Mouse (Mus musculus): Measurements from ENCODE around the gene Herc3. TPM values are rescaled to one million over a fixed set of nuclear protein-coding genes. Genes with fewer than 3 reads are reported as not detected.
"Not testable (repeated sequence)": the region's sequence is repeated elsewhere in the genome, so short reads cannot be mapped to it uniquely, and the experiment has no call there.

Herc3 gene
- polyA plus RNA-seq, 1 experiment from 2014 or later = 58.2 TPM

DNA sequence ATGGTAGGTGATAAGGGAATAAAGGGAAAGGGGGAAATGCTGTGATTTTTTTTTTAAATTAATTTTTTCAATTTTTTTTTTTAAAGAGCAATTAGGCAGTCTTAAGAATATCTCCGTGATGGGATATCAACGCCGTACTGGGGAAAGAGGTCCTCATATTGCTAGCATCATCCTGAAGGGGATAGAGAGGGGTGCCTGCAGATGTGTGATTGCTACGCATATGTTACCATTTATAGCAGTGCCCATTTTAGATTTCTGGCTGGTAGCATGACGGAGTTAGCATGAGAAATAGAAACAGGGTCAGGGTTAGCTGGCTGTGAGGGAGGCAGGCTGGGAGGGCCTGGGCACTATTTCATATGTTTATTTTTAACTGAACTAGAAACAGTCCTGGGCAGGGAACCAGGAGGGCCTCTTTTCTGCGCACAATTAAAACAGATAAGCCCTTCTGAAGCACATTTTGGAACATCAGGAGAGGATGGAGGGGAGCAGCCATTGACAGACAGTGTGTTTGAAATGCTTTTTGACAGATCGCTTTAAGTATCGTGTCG lies 31.3 kb downstream of the Herc3 start:
- Histone ChIP-seq H3K9ac (ENCODE audit: low read length) (0 out of 2 replicates have a peak overlapping the region, but pooled peaks have one; percentile 51), H3K36me3 (ENCODE audit: control insufficient read depth, insufficient read depth, low read length) (peaks cover 24% of the 10 kb centered on the region), H3K4me2 (ENCODE audit: low read length) (peak overlapping the region; percentile 36), H3K4me3 (ENCODE audit: control insufficient read depth in 1 of 2, insufficient read depth in 1 of 2, low read depth in 1 of 2, low read length in 2 of 2) (peak overlapping the region; percentile 19; a peak in 3 of 4 replicates), H3K9me3 (ENCODE audit: control insufficient read depth, low read length) (no peaks in the 10 kb centered on the region), H3K4me1 (ENCODE audit: control insufficient read depth in 2 of 2, insufficient read depth in 2 of 2, low read length in 2 of 2) (peaks cover 3 to 8% of the 10 kb centered on the region in 2 experiments; a peak in 3 of 4 replicates), H3K27ac (replicated peaks in 1 of 2; ENCODE audit: control insufficient read depth in 1 of 2, insufficient read depth in 1 of 2, low read depth in 2 of 2, low read length in 2 of 2) (peak overlapping the region; percentile 76 to 86), H3K27me3 (ENCODE audit: control insufficient read depth, insufficient read depth, low read length) (no peaks in the 10 kb centered on the region)
- WGBS = 33% methylated on average over 9 of the region's 9 CpGs
- ATAC-seq (ENCODE audit: insufficient number of reproducible peaks, insufficient read depth, low FRiP score, low read depth) = peak; percentile 87

DNA sequence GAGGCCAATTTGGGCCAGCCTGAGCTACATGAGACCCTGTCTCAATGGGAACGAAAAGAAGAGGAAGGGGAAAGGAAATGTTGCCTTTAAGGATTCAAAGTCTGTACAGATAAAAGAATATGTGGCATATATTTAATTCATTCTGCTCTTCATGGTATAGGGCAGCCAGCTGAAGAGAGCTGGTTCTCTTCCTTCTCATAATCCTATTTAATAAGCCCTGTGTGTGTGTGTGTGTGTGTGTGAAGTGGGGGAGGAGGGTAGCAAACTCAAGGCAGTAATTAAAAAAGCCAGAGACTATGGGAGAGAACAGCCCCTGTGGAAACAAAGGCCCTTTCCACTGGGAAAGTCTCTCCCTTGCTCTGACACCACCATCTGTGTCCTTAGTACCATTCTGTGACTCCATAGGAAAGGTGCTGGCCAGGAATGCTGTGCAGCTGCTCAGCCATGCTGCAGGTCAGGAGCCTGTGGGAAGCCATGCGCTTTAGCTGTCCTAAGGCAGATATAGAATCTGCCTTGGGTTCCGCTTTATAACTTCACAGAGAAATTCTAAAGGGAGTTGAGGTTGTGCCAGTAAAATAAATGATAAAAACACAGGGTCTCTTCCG lies 32.5 kb downstream of the Herc3 start:
- Histone ChIP-seq H3K36me3 (ENCODE audit: control insufficient read depth, insufficient read depth, low read length) (peaks cover 19% of the 10 kb centered on the region), H3K27ac (replicated peaks in 1 of 2; ENCODE audit: control insufficient read depth in 1 of 2, insufficient read depth in 1 of 2, low read depth in 2 of 2, low read length in 2 of 2) (peak overlapping the region; percentile 51 to 75), H3K4me2 (ENCODE audit: low read length) (peak overlapping the region; percentile 60), H3K9me3 (ENCODE audit: control insufficient read depth, low read length) (no peaks in the 10 kb centered on the region), H3K4me1 (ENCODE audit: control insufficient read depth in 2 of 2, insufficient read depth in 2 of 2, low read length in 2 of 2) (peaks cover 8 to 19% of the 10 kb centered on the region in 2 experiments), H3K4me3 (ENCODE audit: control insufficient read depth in 1 of 2, insufficient read depth in 1 of 2, low read depth in 1 of 2, low read length in 2 of 2) (peak overlapping the region; percentile 12 to 30; a peak in 3 of 4 replicates), H3K27me3 (ENCODE audit: control insufficient read depth, insufficient read depth, low read length) (no peaks in the 10 kb centered on the region), H3K9ac (ENCODE audit: low read length) (peak overlapping the region; percentile 45)
- WGBS = 85% methylated on average over 4 of the region's 4 CpGs
- no peak for ATAC-seq (ENCODE audit: insufficient number of reproducible peaks, insufficient read depth, low FRiP score, low read depth)

DNA sequence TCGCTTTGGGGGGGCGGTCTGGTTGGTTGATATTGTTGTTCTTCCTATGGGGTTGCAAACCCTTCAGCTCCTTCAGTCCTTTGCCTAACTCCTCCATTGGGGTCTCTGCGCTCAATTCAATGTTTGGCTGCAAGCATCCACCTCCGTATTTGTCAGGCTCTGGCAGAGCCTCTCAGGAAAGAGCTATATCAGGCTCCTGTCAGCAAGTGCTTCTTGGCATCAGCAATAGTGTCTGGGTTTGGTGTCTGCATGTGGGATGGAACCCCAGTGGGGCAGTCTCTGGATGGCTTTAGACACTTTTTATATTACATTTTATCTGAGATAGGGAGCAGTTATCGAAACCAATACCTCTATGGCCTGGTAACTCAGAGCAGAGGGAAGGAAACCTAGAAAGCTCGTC lies 36.6 kb downstream of the Herc3 start:
- H3K9me3 ChIP-seq (ENCODE audit: control insufficient read depth, low read length) = not testable (repeated sequence)
- 51% methylated on average over 6 of the region's 6 CpGs for whole genome bisulfite sequencing
- peak overlapping the region in 1 of 2 experiments; percentile 2; a peak in 1 of 4 replicates for H3K27ac ChIP-seq (replicated peaks in 1 of 2; ENCODE audit: control insufficient read depth in 1 of 2, insufficient read depth in 1 of 2, low read depth in 2 of 2, low read length in 2 of 2)

DNA sequence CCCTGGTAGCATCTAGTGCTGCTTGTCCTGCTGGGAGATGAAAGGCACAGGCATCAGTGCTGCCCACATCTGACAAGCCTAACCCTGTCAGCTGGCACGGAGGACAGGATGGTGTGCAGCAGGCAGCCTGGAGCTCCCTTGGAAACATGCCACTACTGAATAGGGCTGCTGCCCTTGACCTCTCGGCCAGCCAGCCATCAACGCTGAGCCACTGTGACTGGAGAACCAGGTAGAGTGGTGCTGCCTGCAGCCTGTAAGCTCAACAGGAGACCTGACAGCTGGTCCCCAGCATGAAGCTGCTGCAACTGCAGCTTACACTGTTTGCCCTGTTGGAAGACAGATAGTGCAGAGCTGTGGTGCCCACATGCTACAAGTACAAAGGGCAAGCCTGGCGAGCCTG lies 48.3 kb downstream of the Herc3 start:
- H3K4me2 ChIP-seq (ENCODE audit: low read length) = no peak overlapping the region
- no peaks in the 10 kb centered on the region for H3K9me3 ChIP-seq (ENCODE audit: control insufficient read depth, low read length)
- no peak overlapping the region for H3K4me3 ChIP-seq (ENCODE audit: control insufficient read depth in 1 of 2, insufficient read depth in 1 of 2, low read depth in 1 of 2, low read length in 2 of 2)
- H3K36me3 ChIP-seq (ENCODE audit: control insufficient read depth, insufficient read depth, low read length) = peaks cover 79% of the 10 kb centered on the region
- ATAC-seq (ENCODE audit: insufficient number of reproducible peaks, insufficient read depth, low FRiP score, low read depth) = peak; percentile 39; the same call in 1 of the 2 replicates
- 45% methylated on average over 4 of the region's 4 CpGs for WGBS
- no peaks in the 10 kb centered on the region for H3K27me3 ChIP-seq (ENCODE audit: control insufficient read depth, insufficient read depth, low read length)
- no peak overlapping the region for H3K9ac ChIP-seq (ENCODE audit: low read length)
- peaks cover 0 to 4% of the 10 kb centered on the region in 2 experiments; a peak in 1 of 4 replicates for H3K4me1 ChIP-seq (ENCODE audit: control insufficient read depth in 2 of 2, insufficient read depth in 2 of 2, low read length in 2 of 2)
- H3K27ac ChIP-seq (replicated peaks in 1 of 2; ENCODE audit: control insufficient read depth in 1 of 2, insufficient read depth in 1 of 2, low read depth in 2 of 2, low read length in 2 of 2) = no peak overlapping the region

More for the DNA sequence above, 36.6 kb downstream of the Herc3 start:
- not testable (repeated sequence) for ATAC-seq (ENCODE audit: insufficient number of reproducible peaks, insufficient read depth, low FRiP score, low read depth); H3K4me2 ChIP-seq (ENCODE audit: low read length); H3K9ac ChIP-seq (ENCODE audit: low read length); H3K27me3 ChIP-seq (ENCODE audit: control insufficient read depth, insufficient read depth, low read length); H3K4me3 ChIP-seq (ENCODE audit: control insufficient read depth in 1 of 2, insufficient read depth in 1 of 2, low read depth in 1 of 2, low read length in 2 of 2)
- Histone ChIP-seq H3K36me3 (ENCODE audit: control insufficient read depth, insufficient read depth, low read length) (peaks cover 15% of the 10 kb centered on the region; the same call in 1 of the 2 replicates), H3K4me1 (ENCODE audit: control insufficient read depth in 2 of 2, insufficient read depth in 2 of 2, low read length in 2 of 2) (peaks cover 8 to 14% of the 10 kb centered on the region in 2 experiments)

DNA sequence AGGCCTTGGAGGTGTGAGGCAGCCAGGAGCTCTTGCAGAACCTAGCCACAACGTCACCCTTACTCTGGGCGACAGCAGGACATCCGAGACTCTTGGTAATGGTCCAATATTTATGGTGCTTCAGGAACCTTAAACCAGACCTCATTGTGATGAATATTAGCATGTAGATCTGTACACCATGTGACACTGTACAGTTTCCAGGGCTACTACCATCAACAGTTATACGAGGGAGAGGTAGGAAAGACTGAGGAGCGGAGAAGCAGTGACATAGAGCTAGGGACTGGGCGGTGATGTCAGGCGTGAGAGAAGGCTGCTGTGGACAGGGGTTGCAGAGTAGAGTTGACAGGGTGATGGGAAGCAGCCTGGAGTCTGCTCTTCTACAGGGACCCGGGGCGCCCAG lies 48.7 kb downstream of the Herc3 start:
- Histone ChIP-seq H3K9ac (ENCODE audit: low read length) (no peak overlapping the region), H3K27ac (replicated peaks in 1 of 2; ENCODE audit: control insufficient read depth in 1 of 2, insufficient read depth in 1 of 2, low read depth in 2 of 2, low read length in 2 of 2) (no peak overlapping the region), H3K4me3 (ENCODE audit: control insufficient read depth in 1 of 2, insufficient read depth in 1 of 2, low read depth in 1 of 2, low read length in 2 of 2) (no peak overlapping the region), H3K4me1 (ENCODE audit: control insufficient read depth in 2 of 2, insufficient read depth in 2 of 2, low read length in 2 of 2) (peaks cover 0 to 4% of the 10 kb centered on the region in 2 experiments; a peak in 1 of 4 replicates), H3K27me3 (ENCODE audit: control insufficient read depth, insufficient read depth, low read length) (no peaks in the 10 kb centered on the region), H3K4me2 (ENCODE audit: low read length) (no peak overlapping the region), H3K36me3 (ENCODE audit: control insufficient read depth, insufficient read depth, low read length) (peaks cover 75% of the 10 kb centered on the region), H3K9me3 (ENCODE audit: control insufficient read depth, low read length) (no peaks in the 10 kb centered on the region)
- ATAC-seq (ENCODE audit: insufficient number of reproducible peaks, insufficient read depth, low FRiP score, low read depth) = peak; percentile 47; the same call in 1 of the 2 replicates
- 84% methylated on average over 9 of the region's 9 CpGs for WGBS

DNA sequence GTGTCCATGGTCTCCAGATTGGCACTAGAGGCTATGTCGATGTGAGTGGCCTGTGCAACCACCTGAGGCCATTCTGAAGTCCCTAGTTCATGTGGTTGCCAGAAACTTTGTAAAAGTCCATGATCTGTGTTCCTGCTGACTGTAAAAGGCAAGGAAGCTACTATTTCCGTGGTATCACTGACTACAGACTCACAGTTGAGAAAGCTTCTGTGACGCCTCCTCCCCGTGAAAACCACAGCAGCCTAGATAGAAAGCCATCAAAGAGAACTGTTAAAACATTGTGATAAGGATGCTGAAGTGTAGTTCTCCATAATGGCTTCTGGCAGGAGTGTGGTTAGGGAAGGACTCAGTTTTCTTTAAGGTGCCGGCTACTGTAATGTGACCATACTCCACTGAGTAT lies 49.6 kb downstream of the Herc3 start:
- Histone ChIP-seq H3K4me3 (ENCODE audit: control insufficient read depth in 1 of 2, insufficient read depth in 1 of 2, low read depth in 1 of 2, low read length in 2 of 2) (no peak overlapping the region), H3K9me3 (ENCODE audit: control insufficient read depth, low read length) (no peaks in the 10 kb centered on the region), H3K27ac (replicated peaks in 1 of 2; ENCODE audit: control insufficient read depth in 1 of 2, insufficient read depth in 1 of 2, low read depth in 2 of 2, low read length in 2 of 2) (no peak overlapping the region), H3K9ac (ENCODE audit: low read length) (no peak overlapping the region), H3K4me1 (ENCODE audit: control insufficient read depth in 2 of 2, insufficient read depth in 2 of 2, low read length in 2 of 2) (peaks cover 0 to 4% of the 10 kb centered on the region in 2 experiments; a peak in 1 of 4 replicates), H3K4me2 (ENCODE audit: low read length) (no peak overlapping the region), H3K27me3 (ENCODE audit: control insufficient read depth, insufficient read depth, low read length) (no peaks in the 10 kb centered on the region), H3K36me3 (ENCODE audit: control insufficient read depth, insufficient read depth, low read length) (peaks cover 72% of the 10 kb centered on the region)
- ATAC-seq (ENCODE audit: insufficient number of reproducible peaks, insufficient read depth, low FRiP score, low read depth) = no peak
- 56% methylated on average over 5 of the region's 5 CpGs for WGBS

DNA sequence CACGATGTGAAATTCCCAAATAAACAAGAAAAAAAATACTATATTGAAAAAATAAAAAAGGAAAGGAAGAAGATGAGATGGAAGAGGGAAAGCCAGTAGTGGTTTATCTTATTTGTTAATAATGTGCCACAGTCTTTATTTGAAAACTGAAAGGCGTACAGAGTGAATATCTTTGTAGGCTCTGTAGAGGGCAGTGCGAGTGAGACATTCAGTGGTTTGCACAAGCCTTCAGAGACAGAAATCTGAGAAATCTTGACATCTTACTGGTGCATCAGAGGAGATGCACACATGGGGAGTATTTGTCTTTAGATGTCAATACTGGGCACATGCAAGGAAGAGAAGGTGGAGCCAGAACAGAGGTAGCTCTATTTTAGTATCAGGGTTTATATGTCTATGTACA lies 50.1 kb downstream of the Herc3 start:
- Histone ChIP-seq H3K4me3 (ENCODE audit: control insufficient read depth in 1 of 2, insufficient read depth in 1 of 2, low read depth in 1 of 2, low read length in 2 of 2) (no peak overlapping the region), H3K36me3 (ENCODE audit: control insufficient read depth, insufficient read depth, low read length) (peaks cover 73% of the 10 kb centered on the region), H3K9me3 (ENCODE audit: control insufficient read depth, low read length) (no peaks in the 10 kb centered on the region), H3K4me2 (ENCODE audit: low read length) (no peak overlapping the region), H3K27me3 (ENCODE audit: control insufficient read depth, insufficient read depth, low read length) (no peaks in the 10 kb centered on the region), H3K4me1 (ENCODE audit: control insufficient read depth in 2 of 2, insufficient read depth in 2 of 2, low read length in 2 of 2) (peaks cover 0 to 4% of the 10 kb centered on the region in 2 experiments; a peak in 1 of 4 replicates), H3K9ac (ENCODE audit: low read length) (no peak overlapping the region), H3K27ac (replicated peaks in 1 of 2; ENCODE audit: control insufficient read depth in 1 of 2, insufficient read depth in 1 of 2, low read depth in 2 of 2, low read length in 2 of 2) (no peak overlapping the region)
- no peak for ATAC-seq (ENCODE audit: insufficient number of reproducible peaks, insufficient read depth, low FRiP score, low read depth)
- WGBS = 89% methylated on average over 3 of the region's 3 CpGs
